Mouse (Mus musculus): ENCODE results near the gene 2900026A02Rik.

Gene 2900026A02Rik

GRCm38 (mm10) chr5:113038601-113039000, 182.4 kb downstream of the 2900026A02Rik start:
- DNase-seq (ENCODE audit: low spot score), result no peak
